Mouse (Mus musculus): ENCODE measurements around the gene Cdk5r2. TPM values are rescaled to one million over a fixed set of nuclear protein-coding genes. Genes with fewer than 3 reads are reported as not detected.

Gene Cdk5r2
- polyA plus RNA-seq, 1 experiment from 2014 or later, result 8.4 TPM

DNA sequence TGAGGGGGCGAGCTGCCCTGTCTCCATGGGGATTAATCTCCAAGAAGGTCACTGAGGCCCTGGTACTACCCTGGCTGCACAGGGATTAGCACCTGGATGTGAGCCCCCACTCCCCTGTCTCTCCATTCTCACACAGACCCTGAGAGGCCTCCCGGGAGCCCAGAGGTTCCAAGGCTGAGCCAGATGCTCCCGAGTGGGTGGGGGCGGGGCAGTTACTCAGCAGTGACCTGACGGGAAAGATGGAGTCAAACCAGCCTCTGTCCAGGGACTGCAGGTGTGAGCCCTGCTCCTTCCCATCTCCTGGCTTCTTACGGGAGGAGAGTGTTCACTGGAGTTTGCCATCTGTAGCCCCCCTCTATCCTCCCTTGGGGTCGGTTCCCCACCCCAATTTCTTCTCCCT lies 43.2 kb downstream of the Cdk5r2 start:
- Histone ChIP-seq H3K4me1 (ENCODE audit: control insufficient read depth, insufficient read depth, low read depth, low read length) (peaks cover 13% of the 10 kb centered on the region), H3K27ac (ENCODE audit: low read depth, low read length) (no peak overlapping the region), H3K4me2 (ENCODE audit: low read length) (no peak overlapping the region), H3K36me3 (ENCODE audit: control insufficient read depth, insufficient read depth, low read length) (no peaks in the 10 kb centered on the region), H3K9ac (ENCODE audit: low read depth, low read length) (no peak overlapping the region), H3K27me3 (replicated peaks; ENCODE audit: control insufficient read depth, insufficient read depth, low read length) (peaks cover 66% of the 10 kb centered on the region), H3K4me3 (ENCODE audit: low read length) (no peak overlapping the region), H3K9me3 (ENCODE audit: control insufficient read depth, low read length) (no peaks in the 10 kb centered on the region)
- no peak for ATAC-seq
- WGBS, result 9% methylated on average over 7 of the region's 7 CpGs

DNA sequence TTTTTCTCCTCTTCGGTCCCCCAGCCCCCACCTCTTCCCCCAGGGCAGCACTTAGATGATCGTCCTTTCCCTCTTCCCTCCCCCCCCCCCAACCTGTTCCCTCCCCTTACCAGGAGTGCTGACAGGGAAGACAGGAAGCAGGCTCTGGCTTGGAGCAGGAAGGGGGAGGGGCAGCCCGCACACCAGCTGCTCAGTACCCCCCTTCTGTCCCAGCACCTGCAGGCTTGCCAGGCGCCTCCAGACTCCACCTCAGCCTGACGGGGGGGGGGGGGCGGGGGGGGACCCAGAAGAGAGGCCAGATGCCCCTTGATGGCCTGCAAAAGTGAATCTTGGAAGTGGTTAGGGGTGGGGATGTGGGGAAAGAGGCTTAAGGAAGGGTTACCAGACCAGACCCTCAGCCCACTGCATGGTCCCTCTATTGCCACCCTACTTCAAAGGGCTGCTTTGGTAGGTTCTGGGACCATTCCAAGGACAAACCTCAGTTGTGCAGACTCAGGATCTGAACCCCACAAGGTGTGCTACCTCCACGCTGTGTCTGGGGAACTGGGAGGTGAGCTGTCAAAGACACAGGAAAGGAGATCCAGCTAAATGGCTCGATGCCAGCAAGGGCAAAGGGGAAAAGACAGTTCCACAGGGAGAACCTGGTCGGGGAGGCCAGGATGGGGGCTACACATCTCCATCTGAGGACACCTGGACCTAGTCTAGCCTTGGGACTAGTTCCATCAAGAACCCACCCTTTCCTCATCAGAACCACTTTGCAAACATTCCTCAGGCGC lies 44.1 kb downstream of the Cdk5r2 start:
- Histone ChIP-seq H3K9ac (ENCODE audit: low read depth, low read length) (no peak overlapping the region), H3K9me3 (ENCODE audit: control insufficient read depth, low read length) (no peaks in the 10 kb centered on the region), H3K36me3 (ENCODE audit: control insufficient read depth, insufficient read depth, low read length) (no peaks in the 10 kb centered on the region), H3K4me1 (ENCODE audit: control insufficient read depth, insufficient read depth, low read depth, low read length) (peaks cover 8% of the 10 kb centered on the region), H3K4me2 (ENCODE audit: low read length) (no peak overlapping the region), H3K27me3 (replicated peaks; ENCODE audit: control insufficient read depth, insufficient read depth, low read length) (peaks cover 74% of the 10 kb centered on the region), H3K4me3 (ENCODE audit: low read length) (no peak overlapping the region), H3K27ac (ENCODE audit: low read depth, low read length) (no peak overlapping the region)
- WGBS, result 9% methylated on average over 8 of the region's 10 CpGs
- ATAC-seq, result no peak

DNA sequence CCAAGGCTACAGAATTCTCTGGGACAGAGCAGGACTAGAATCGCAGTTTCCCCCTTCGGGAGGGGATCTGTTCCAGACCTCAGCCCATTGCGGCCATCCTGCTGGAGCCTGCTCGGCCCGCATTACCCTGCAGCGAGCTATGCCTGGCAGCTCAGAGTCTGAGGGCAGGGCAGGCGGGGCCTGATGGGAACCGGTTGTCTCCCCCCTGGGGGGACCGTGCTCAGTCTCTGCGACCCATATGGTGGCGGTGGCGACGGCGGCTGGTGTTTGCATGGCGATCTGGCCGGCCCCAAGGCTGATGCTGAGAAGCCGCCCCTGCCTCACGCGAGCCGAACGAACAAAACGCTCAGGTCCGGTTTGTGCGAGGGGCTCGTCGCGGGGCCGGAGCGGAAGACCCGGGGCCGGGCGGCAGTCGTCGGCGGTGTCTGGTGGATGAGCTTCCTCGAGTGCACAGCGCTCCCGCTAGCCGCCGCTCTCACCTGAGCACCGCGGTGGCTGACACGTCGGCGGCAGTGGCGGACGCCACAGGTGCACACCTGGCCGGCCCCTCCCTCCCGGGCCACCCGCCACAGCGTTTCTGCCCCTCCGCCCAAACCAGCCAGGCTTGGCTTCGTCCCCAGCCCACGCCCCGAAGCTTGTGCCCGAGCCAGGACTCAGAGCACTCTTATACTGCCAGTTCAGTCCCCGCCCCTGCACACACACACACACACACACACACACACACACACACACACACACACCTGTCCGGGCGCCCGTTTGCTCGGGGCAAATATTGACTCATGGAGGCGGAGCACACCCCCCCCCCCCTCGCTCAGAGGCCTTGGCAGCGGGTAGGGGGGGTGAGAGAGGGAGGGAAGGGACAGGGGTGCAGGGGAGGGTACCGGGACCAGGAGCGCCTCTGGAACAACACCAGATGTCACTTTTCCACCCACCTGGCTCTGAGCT lies 45.9 kb downstream of the Cdk5r2 start:
- Histone ChIP-seq H3K4me3 (ENCODE audit: low read length) (peak overlapping the region; percentile 39), H3K36me3 (ENCODE audit: control insufficient read depth, insufficient read depth, low read length) (no peaks in the 10 kb centered on the region), H3K27me3 (replicated peaks; ENCODE audit: control insufficient read depth, insufficient read depth, low read length) (peaks cover 64% of the 10 kb centered on the region), H3K9me3 (ENCODE audit: control insufficient read depth, low read length) (no peaks in the 10 kb centered on the region), H3K9ac (ENCODE audit: low read depth, low read length) (peak overlapping the region; percentile 58), H3K27ac (ENCODE audit: low read depth, low read length) (no peak overlapping the region), H3K4me1 (ENCODE audit: control insufficient read depth, insufficient read depth, low read depth, low read length) (peaks cover 8% of the 10 kb centered on the region), H3K4me2 (ENCODE audit: low read length) (peak overlapping the region; percentile 66)
- WGBS, result 1% methylated on average over 50 of the region's 66 CpGs
- peak; percentile 49 for ATAC-seq

- Histone ChIP-seq H3K9ac (ENCODE audit: low read depth, low read length) (no peak overlapping the region), H3K27me3 (replicated peaks; ENCODE audit: control insufficient read depth, insufficient read depth, low read length) (peaks cover 56% of the 10 kb centered on the region)
- 3% methylated on average over 3 of the region's 3 CpGs for WGBS
These were observed 47.0 kb downstream of the Cdk5r2 start for GRCm38 (mm10) chr1:74901686-74902085.

DNA sequence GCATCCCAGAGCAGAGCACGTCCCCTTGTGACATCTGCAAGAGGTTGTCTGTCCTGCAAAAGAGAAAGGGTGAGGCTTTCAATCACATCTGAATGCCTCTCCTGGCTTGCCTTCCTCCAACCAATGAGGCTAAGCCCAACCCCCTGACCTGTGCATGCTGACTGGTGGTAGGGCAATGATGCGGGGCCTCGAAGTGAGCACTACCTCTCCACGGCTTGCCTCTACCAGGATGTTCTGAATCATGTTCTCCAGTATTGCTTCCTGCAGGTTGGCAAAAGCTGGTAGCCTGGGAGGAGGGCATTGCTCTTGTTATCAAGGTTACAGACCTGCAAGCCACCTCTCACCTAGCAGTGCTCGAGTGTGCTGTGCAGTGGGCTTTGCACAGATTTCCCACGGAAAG lies 47.5 kb downstream of the Cdk5r2 start:
- Histone ChIP-seq H3K9ac (ENCODE audit: low read depth, low read length) (no peak overlapping the region), H3K9me3 (ENCODE audit: control insufficient read depth, low read length) (no peaks in the 10 kb centered on the region), H3K27me3 (replicated peaks; ENCODE audit: control insufficient read depth, insufficient read depth, low read length) (peaks cover 52% of the 10 kb centered on the region), H3K4me2 (ENCODE audit: low read length) (no peak overlapping the region), H3K4me3 (ENCODE audit: low read length) (no peak overlapping the region), H3K36me3 (ENCODE audit: control insufficient read depth, insufficient read depth, low read length) (no peaks in the 10 kb centered on the region), H3K27ac (ENCODE audit: low read depth, low read length) (no peak overlapping the region), H3K4me1 (ENCODE audit: control insufficient read depth, insufficient read depth, low read depth, low read length) (peaks cover 8% of the 10 kb centered on the region)
- WGBS, result 28% methylated on average over 6 of the region's 6 CpGs
- no peak for ATAC-seq

More at GRCm38 (mm10) chr1:74901686-74902085, 47.0 kb downstream of the Cdk5r2 start:
- H3K9me3 ChIP-seq (ENCODE audit: control insufficient read depth, low read length), result no peaks in the 10 kb centered on the region
- no peak overlapping the region for H3K4me3 ChIP-seq (ENCODE audit: low read length)
- no peak for ATAC-seq
- no peaks in the 10 kb centered on the region for H3K36me3 ChIP-seq (ENCODE audit: control insufficient read depth, insufficient read depth, low read length)
- H3K27ac ChIP-seq (ENCODE audit: low read depth, low read length), result no peak overlapping the region
- H3K4me2 ChIP-seq (ENCODE audit: low read length), result no peak overlapping the region
- H3K4me1 ChIP-seq (ENCODE audit: control insufficient read depth, insufficient read depth, low read depth, low read length), result peaks cover 8% of the 10 kb centered on the region

MicroRNAs within 50 kb of the gene (microRNA counts, 519-probe panel; counts per million panel counts)
- microRNA mmu-miR-375, result 1,654 counts per million, percentile 16 among the panel's probes with 10 or more counts

Small RNA genes lying within 50 kb of the gene (microRNA-seq; reads per million reads assigned to microRNA genes)
- gene Mir375, result 630 reads per million, percentile 72 among the genes with 10 or more reads in this experiment

Other genes starting within 250 kb of the Cdk5r2 start
- 5.3 and 8.8 TPM in 2 replicates for gene Ttll4, start 193.2 kb upstream of the Cdk5r2 start, polyA plus RNA-seq (2015; fragmentation: Nextera tagmentation; extraction: Ambion mirVana)
- gene Cyp27a1, start 141.4 kb upstream of the Cdk5r2 start, polyA plus RNA-seq (2015; fragmentation: Nextera tagmentation; extraction: Ambion mirVana), result 2.4 and 3.5 TPM in 2 replicates
- gene Prkag3, start 105.7 kb upstream of the Cdk5r2 start, polyA plus RNA-seq (2015; fragmentation: Nextera tagmentation; extraction: Ambion mirVana), result 0.13 and 0.36 TPM in 2 replicates
- gene Wnt6, start 83.0 kb upstream of the Cdk5r2 start, polyA plus RNA-seq (2015; fragmentation: Nextera tagmentation; extraction: Ambion mirVana), result 4.9 and 6.1 TPM in 2 replicates
- gene Wnt10a, start 63.4 kb upstream of the Cdk5r2 start, polyA plus RNA-seq (2015; fragmentation: Nextera tagmentation; extraction: Ambion mirVana), result 0.40 TPM in 2 replicates
- 2.9 and 3.3 TPM in 2 replicates for gene Fev, start 30.5 kb downstream of the Cdk5r2 start, polyA plus RNA-seq (2015; fragmentation: Nextera tagmentation; extraction: Ambion mirVana)
- 1.4 and 2.1 TPM in 2 replicates for gene Cryba2, start 38.2 kb downstream of the Cdk5r2 start, polyA plus RNA-seq (2015; fragmentation: Nextera tagmentation; extraction: Ambion mirVana)
- gene Cfap65, start 80.7 kb downstream of the Cdk5r2 start, polyA plus RNA-seq (2015; fragmentation: Nextera tagmentation; extraction: Ambion mirVana), result 1.1 and 1.6 TPM in 2 replicates
- gene Ihh, start 96.7 kb downstream of the Cdk5r2 start, polyA plus RNA-seq (2015; fragmentation: Nextera tagmentation; extraction: Ambion mirVana), result 0.25 and 0.30 TPM in 2 replicates

Data from hindbrain, embryonic 16.5 days (tissue).